Mouse (Mus musculus): ENCODE data around the gene Ift46. TPM values are rescaled to one million over a fixed set of nuclear protein-coding genes. Genes with fewer than 3 reads are reported as not detected.

Ift46 gene
- total RNA-seq, 2 experiments from 2014 or later: 16.7 to 24.0 TPM

GRCm38 (mm10) chr9:44807778-44808177 is 40.1 kb downstream of the Ift46 start:
- DNase-seq: no peak

- DNase-seq: no peak
These were observed 42.6 kb downstream of the Ift46 start for GRCm38 (mm10) chr9:44810316-44810715.

GRCm38 (mm10) chr9:44814179-44814578 is 46.5 kb downstream of the Ift46 start:
- DNase-seq: no peak

- DNase-seq: no peak
These were observed 49.8 kb downstream of the Ift46 start for GRCm38 (mm10) chr9:44817522-44817921.

GRCm38 (mm10) chr9:44819920-44820827 is 52.5 kb downstream of the Ift46 start:
- DNase-seq: peak; percentile 37

DNA sequence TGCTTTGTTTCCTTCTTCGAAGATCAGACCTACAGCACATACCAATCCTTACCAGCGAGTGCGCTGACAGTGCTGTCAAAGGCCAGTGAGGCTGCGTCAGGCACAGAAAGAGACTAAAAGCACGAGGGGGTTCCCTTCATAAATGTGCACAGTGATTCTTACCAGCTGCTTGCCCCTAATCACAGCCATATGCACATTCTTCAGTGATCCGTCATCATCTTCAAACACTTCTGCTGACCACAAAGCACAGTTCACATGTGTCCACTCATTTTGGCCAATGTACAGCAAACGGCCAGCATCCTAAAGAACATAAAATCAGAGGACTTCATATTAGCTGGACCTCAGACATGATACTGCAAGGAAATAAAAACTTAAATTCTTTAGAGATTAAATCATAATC is 59.0 kb downstream of the Ift46 start:
- no peak for DNase-seq

GRCm38 (mm10) chr9:44828944-44829343 is 61.2 kb downstream of the Ift46 start:
- no peak for DNase-seq

- DNase-seq: no peak
These were observed 62.8 kb downstream of the Ift46 start for GRCm38 (mm10) chr9:44830506-44830905.

DNA sequence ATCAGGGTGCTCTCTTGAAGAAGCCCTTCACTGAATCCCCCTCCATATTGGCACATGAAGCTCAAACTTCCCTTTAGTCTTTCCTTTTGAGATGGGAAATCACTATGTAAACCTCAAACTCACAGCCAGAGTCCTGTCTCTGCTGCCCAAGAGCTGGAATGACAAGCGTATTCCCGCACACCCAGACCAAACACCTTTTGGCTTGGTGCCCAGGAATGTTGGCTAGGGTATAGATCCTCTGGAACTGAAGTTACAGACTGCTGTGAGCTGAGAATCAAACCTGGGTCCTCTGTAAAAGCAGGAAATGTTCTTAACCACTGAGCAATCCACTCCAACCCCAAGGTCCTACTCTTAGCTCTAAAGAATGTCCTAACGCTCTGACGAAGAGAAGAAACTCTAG is 64.6 kb downstream of the Ift46 start:
- DNase-seq: no peak

- DNase-seq: peak; percentile 47
These were observed 68.7 kb downstream of the Ift46 start for GRCm38 (mm10) chr9:44836439-44836838.

DNA sequence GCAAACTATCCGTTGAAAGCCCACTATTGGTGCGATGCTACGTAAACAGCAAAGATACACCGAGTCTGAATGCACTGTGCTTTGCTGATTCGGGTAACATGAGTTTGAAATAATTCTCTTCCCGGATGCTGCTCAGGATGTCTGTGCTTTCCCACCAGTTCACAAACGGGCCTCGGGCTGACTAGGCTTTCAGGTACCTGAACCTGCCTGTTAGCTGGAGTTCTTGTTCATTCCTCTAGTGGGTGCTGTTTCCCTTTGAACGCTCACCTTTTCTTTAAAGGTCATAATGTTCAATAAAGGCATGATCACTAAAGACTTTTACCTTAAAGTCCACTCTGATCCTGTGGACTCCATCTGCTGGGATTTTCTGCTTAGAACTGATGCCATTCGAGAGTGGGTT is 73.5 kb downstream of the Ift46 start:
- no peak for DNase-seq

Other genes starting within 250 kb of the Ift46 start
- not detected for gene Cxcr5, start 206.0 kb upstream of the Ift46 start, total RNA-seq (2021)
- 10 to 100 TPM; 55.1 to 59.4 TPM for gene Ddx6, start 163.0 kb upstream of the Ift46 start, total RNA-seq (2021)
- not detected for gene Treh, start 94.7 kb upstream of the Ift46 start, total RNA-seq (2021)
- 10 to 100 TPM; 38.0 to 40.5 TPM for gene Phldb1, start 32.7 kb upstream of the Ift46 start, total RNA-seq (2021)
- 10 to 100 TPM; 62.7 to 68.1 TPM for gene Arcn1, start 63 bp upstream of the Ift46 start, total RNA-seq (2021)
- gene Tmem25, start 31.4 kb downstream of the Ift46 start, total RNA-seq (2021): 1 to 10 TPM; 7.9 to 9.0 TPM
- under 1 TPM; 0.32 to 0.90 TPM for gene Ttc36, start 35.2 kb downstream of the Ift46 start, total RNA-seq (2021)
- 10 to 100 TPM; 10.0 to 15.3 TPM for gene Kmt2a, start 113.4 kb downstream of the Ift46 start, total RNA-seq (2021)
- 100 to 1,000 TPM; 769 to 791 TPM for gene Atp5l, start 152.8 kb downstream of the Ift46 start, total RNA-seq (2021)
- gene Ube4a, start 197.7 kb downstream of the Ift46 start, total RNA-seq (2021): 10 to 100 TPM; 32.9 to 35.5 TPM
- gene Cd3g, start 212.5 kb downstream of the Ift46 start, total RNA-seq (2021): under 1 TPM in 1 of 2 experiments, not detected in 1; 0.54 TPM
- not detected for gene Cd3d, start 213.9 kb downstream of the Ift46 start, total RNA-seq (2021)
- under 1 TPM in 1 of 2 experiments, not detected in 1; 0.43 TPM for gene Cd3e, start 241.7 kb downstream of the Ift46 start, total RNA-seq (2021)